Mouse (Mus musculus) C2C12 (cell line): ENCODE results near the gene Mocs1. TPM values are rescaled to one million over a fixed set of nuclear protein-coding genes. Genes with fewer than 3 reads are reported as not detected.
"Not testable (repeated sequence)": the region's sequence is repeated elsewhere in the genome, so short reads cannot be mapped to it uniquely, and the experiment has no call there.

ENCODE experiments used
- H3K27me3 ChIP-seq: one replicate; pipeline ENCODE4 v1.6.1; 2011; ENCODE audit not compliant: control insufficient read depth, insufficient read depth, insufficient read length
- H3K36me3 ChIP-seq: one replicate; pipeline ENCODE4 v1.6.1; 2011; ENCODE audit not compliant: control insufficient read depth, insufficient read depth
- H3K4me3 ChIP-seq: one replicate; pipeline ENCODE4 v1.5.1; 2011; ENCODE audit warnings: mild to moderate bottlenecking, control low read depth; ENCODE audit not compliant: poor library complexity, insufficient read depth, severe bottlenecking
- H3K79me2 ChIP-seq: one replicate; pipeline ENCODE4 v1.6.1; 2011; ENCODE audit not compliant: control insufficient read depth, insufficient read depth
- H3K79me3 ChIP-seq: one replicate; pipeline ENCODE4 v1.6.1; 2011; ENCODE audit warnings: low read depth, control low read depth
- H3ac ChIP-seq: one replicate; pipeline ENCODE3; 2011; ENCODE audit warnings: low read depth; ENCODE audit not compliant: control insufficient read depth, insufficient read length
- CEBPB ChIP-seq: IDR thresholded peaks from one replicate; pipeline ENCODE4 v1.6.1; 2011; ENCODE audit warnings: low read depth, mild to moderate bottlenecking, control low read depth, moderate library complexity
- CTCF ChIP-seq: IDR thresholded peaks from one replicate; pipeline ENCODE4 v1.5.1; 2011; ENCODE audit not compliant: control insufficient read depth, insufficient read depth, insufficient read length
- FOSL1 ChIP-seq: IDR thresholded peaks from one replicate; pipeline ENCODE4 v1.8.0; 2011; ENCODE audit warnings: mild to moderate bottlenecking, low read length; ENCODE audit not compliant: poor library complexity, insufficient read depth, severe bottlenecking
- MAX ChIP-seq: IDR thresholded peaks from one replicate; pipeline ENCODE4 v1.6.1; 2011; ENCODE audit warnings: mild to moderate bottlenecking, control low read depth
- MYOD1 ChIP-seq: IDR thresholded peaks from one replicate; pipeline ENCODE4 v1.6.1; 2011; ENCODE audit warnings: low read depth; ENCODE audit not compliant: control insufficient read depth, insufficient read length
- MYOG ChIP-seq: IDR thresholded peaks from one replicate; pipeline ENCODE4 v1.6.1; 2011; ENCODE audit not compliant: control insufficient read depth, insufficient read length; ENCODE audit errors: extremely low read depth
- USF1 ChIP-seq: IDR thresholded peaks from one replicate; pipeline ENCODE4 v1.6.1; 2011; ENCODE audit warnings: low read depth, mild to moderate bottlenecking, control low read depth, moderate library complexity
- polyA plus RNA-seq: library from polyadenylated mRNA; unstranded; fragments of >200 nt; fragmentation: generic; extraction: Trizol; gene quantifications from one replicate; pipeline ENCODE4 v1.2.1, GENCODE M21; 2012; ENCODE audit warnings: missing spikeins

Mocs1 gene
- polyA plus RNA-seq, 1 experiment, result 13.7 TPM

GRCm38 (mm10) chr17:49434236-49434635 is 6.1 kb downstream of the Mocs1 start:
- H3ac ChIP-seq, result no peak overlapping the region
- peaks cover 3% of the 10 kb centered on the region for H3K79me3 ChIP-seq
- no peak overlapping the region for H3K4me3 ChIP-seq
- peaks cover 42% of the 10 kb centered on the region for H3K36me3 ChIP-seq
- peaks cover 17% of the 10 kb centered on the region for H3K79me2 ChIP-seq
- TF ChIP-seq MYOD1 (no peak), CEBPB (no peak), USF1 (no peak), MAX (no peak), CTCF (no peak), MYOG (no peak), FOSL1 (no peak)
- no peaks in the 10 kb centered on the region for H3K27me3 ChIP-seq

- Histone ChIP-seq H3K79me3 (peaks cover 3% of the 10 kb centered on the region), H3K36me3 (peaks cover 43% of the 10 kb centered on the region), H3K27me3 (no peaks in the 10 kb centered on the region), H3K4me3 (no peak overlapping the region), H3ac (no peak overlapping the region), H3K79me2 (peaks cover 12% of the 10 kb centered on the region)
- TF ChIP-seq FOSL1 (no peak), MYOD1 (no peak), CTCF (no peak), MAX (no peak), MYOG (no peak), USF1 (no peak), CEBPB (no peak)
Measured at GRCm38 (mm10) chr17:49435081-49435480, 6.9 kb downstream of the Mocs1 start.

GRCm38 (mm10) chr17:49436631-49437030 is 8.5 kb downstream of the Mocs1 start:
- peaks cover 3% of the 10 kb centered on the region for H3K79me3 ChIP-seq
- no peaks in the 10 kb centered on the region for H3K27me3 ChIP-seq
- no peak overlapping the region for H3K4me3 ChIP-seq
- peaks cover 50% of the 10 kb centered on the region for H3K36me3 ChIP-seq
- H3K79me2 ChIP-seq, result peaks cover 12% of the 10 kb centered on the region
- no peak overlapping the region for H3ac ChIP-seq
- TF ChIP-seq CEBPB (no peak), CTCF (no peak), MYOG (no peak), MAX (no peak), USF1 (no peak), FOSL1 (no peak), MYOD1 (no peak)

DNA sequence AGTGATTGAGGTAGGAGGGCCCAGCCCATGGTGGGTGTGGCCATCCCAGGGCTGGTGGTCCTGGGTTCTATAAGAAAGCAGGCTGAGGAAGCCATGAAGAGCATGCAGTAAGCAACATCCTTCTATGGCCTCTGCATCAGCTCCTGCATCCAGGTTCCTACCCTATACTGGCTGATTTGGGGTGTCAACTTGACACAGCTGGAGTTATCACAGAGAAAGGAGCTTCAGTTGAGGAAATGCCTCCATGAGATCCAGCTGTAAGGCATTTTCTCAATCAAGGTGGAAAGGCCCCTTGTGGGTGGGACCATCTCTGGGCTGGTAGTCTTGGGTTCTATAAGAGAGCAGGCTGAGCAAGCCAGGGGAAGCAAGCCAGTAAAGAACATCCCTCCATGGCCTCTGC is 9.1 kb downstream of the Mocs1 start:
- peaks cover 12% of the 10 kb centered on the region for H3K79me2 ChIP-seq
- not testable (repeated sequence) for H3K27me3 ChIP-seq, H3ac ChIP-seq, H3K4me3 ChIP-seq, H3K79me3 ChIP-seq
- peaks cover 50% of the 10 kb centered on the region for H3K36me3 ChIP-seq

GRCm38 (mm10) chr17:49438822-49439574 is 10.8 kb downstream of the Mocs1 start:
- Histone ChIP-seq H3ac (no peak overlapping the region), H3K27me3 (no peaks in the 10 kb centered on the region), H3K36me3 (peaks cover 40% of the 10 kb centered on the region), H3K4me3 (no peak overlapping the region), H3K79me2 (no peaks in the 10 kb centered on the region), H3K79me3 (no peaks in the 10 kb centered on the region)
- TF ChIP-seq CEBPB, result no peak
- no peak for TF ChIP-seq MYOG
- no peak for TF ChIP-seq MAX
- TF ChIP-seq MYOD1, result no peak
- TF ChIP-seq FOSL1, result no peak
- no peak for TF ChIP-seq USF1
- no peak for TF ChIP-seq CTCF

- peaks cover 33% of the 10 kb centered on the region for H3K36me3 ChIP-seq
- no peaks in the 10 kb centered on the region for H3K27me3 ChIP-seq
- no peak overlapping the region for H3ac ChIP-seq
- TF ChIP-seq CEBPB, result no peak
- no peak for TF ChIP-seq FOSL1
- TF ChIP-seq MAX, result no peak
- TF ChIP-seq MYOD1, result no peak
- TF ChIP-seq USF1, result no peak
- no peak for TF ChIP-seq CTCF
- no peak for TF ChIP-seq MYOG
- no peak overlapping the region for H3K4me3 ChIP-seq
- no peaks in the 10 kb centered on the region for H3K79me3 ChIP-seq
- no peaks in the 10 kb centered on the region for H3K79me2 ChIP-seq
Measured at GRCm38 (mm10) chr17:49439706-49440105, 11.5 kb downstream of the Mocs1 start.
